Mouse (Mus musculus) forebrain, postnatal 0 days (tissue): ENCODE results near the gene Dapk2. TPM values are rescaled to one million over a fixed set of nuclear protein-coding genes. Genes with fewer than 3 reads are reported as not detected.

Source experiments
- ATAC-seq: fragments of 200-750 bp; cut with Nextera tagmentation; 2 replicates; pipeline ENCODE4 v1.8.0; 2017; ENCODE audit warnings: mild to moderate bottlenecking, moderate library complexity
- DNase-seq: peaks from one replicate; pipeline ENCODE4 v3.0.0-alpha.2; 2015
- H3K27ac ChIP-seq: fragments of 300-500 bp; sonication (generic); 2 replicates; pipeline ENCODE4 v1.5.1; 2014; ENCODE audit warnings: low read depth, mild to moderate bottlenecking, antibody characterized with exemption, low read length, moderate library complexity, mixed read lengths
- H3K27me3 ChIP-seq: fragments of 300-500 bp; sonication (generic); 2 replicates; pipeline ENCODE4 v1.6.1; 2014; ENCODE audit warnings: mild to moderate bottlenecking, low read length, mixed read lengths; ENCODE audit not compliant: insufficient read depth
- H3K36me3 ChIP-seq: fragments of 300-500 bp; sonication (generic); 2 replicates; pipeline ENCODE4 v1.6.1; 2014; ENCODE audit warnings: mild to moderate bottlenecking, moderate library complexity; ENCODE audit not compliant: insufficient read depth
- H3K4me1 ChIP-seq: fragments of 300-500 bp; sonication (generic); 2 replicates; pipeline ENCODE4 v1.6.1; 2014; ENCODE audit warnings: antibody characterized with exemption; ENCODE audit not compliant: insufficient read depth
- H3K4me2 ChIP-seq: fragments of 300-500 bp; sonication (generic); 2 replicates; pipeline ENCODE4 v1.6.1; 2014; ENCODE audit warnings: low read depth, mild to moderate bottlenecking, moderate library complexity
- H3K4me3 ChIP-seq: fragments of 300-500 bp; sonication (generic); 2 replicates; pipeline ENCODE4 v1.5.1; 2014; ENCODE audit warnings: low read depth, low read length, mixed read lengths
- H3K9ac ChIP-seq: fragments of 300-500 bp; sonication (generic); 2 replicates; pipeline ENCODE4 v1.6.1; 2014; ENCODE audit warnings: mild to moderate bottlenecking
- H3K9me3 ChIP-seq: fragments of 300-500 bp; sonication (generic); 2 replicates; pipeline ENCODE4 v1.6.1; 2016; ENCODE audit warnings: low read length
- CTCF ChIP-seq: sonication (generic); IDR thresholded peaks from 2 replicates; pipeline ENCODE4 v1.5.1; 2016; ENCODE audit warnings: antibody characterized with exemption, control low read depth, low read depth
- WGBS: fragments of 180-500 bp; shearing (Covaris S2); extraction: QIAGEN DNeasy Blood & Tissue Kit; methylation state at CpG from one replicate; pipeline ENCODE4 v1.1.7; 2014; 5-methylcytosine and 5-hydroxymethylcytosine counted together
- polyA plus RNA-seq: library from polyadenylated mRNA; unstranded; fragments of >200 nt; fragmentation: Nextera tagmentation; extraction: Ambion mirVana; gene quantifications from 2 replicates; pipeline ENCODE4 v1.2.1, GENCODE M21; 2015
- total RNA-seq: library from RNA; depleted of rRNA; stranded (reverse); fragments of >200 nt; gene quantifications from 2 replicates; pipeline ENCODE4 v1.2.3, GENCODE M21; 2014

Gene Dapk2
- total and polyA plus RNA-seq, 2 experiments from 2014 or later = 1.5 to 3.4 TPM

GRCm38 (mm10) chr9:66125543-66126455 lies 32.2 kb upstream of the Dapk2 start:
- Histone ChIP-seq H3K36me3 (0 out of 2 replicates have a peak, but pooled peaks cover 2% of the 10 kb centered on the region), H3K4me1 (peaks cover 5% of the 10 kb centered on the region), H3K4me3 (peak overlapping the region; percentile 64), H3K27ac (no peak overlapping the region), H3K27me3 (no peaks in the 10 kb centered on the region), H3K4me2 (peak overlapping the region; percentile 79), H3K9me3 (no peaks in the 10 kb centered on the region), H3K9ac (peak overlapping the region; percentile 64; the same call in 1 of the 2 replicates)
- WGBS = 63% methylated on average over 12 of the region's 12 CpGs
- ATAC-seq (no peak), DNase-seq (no peak)
- TF ChIP-seq CTCF = no peak

DNA sequence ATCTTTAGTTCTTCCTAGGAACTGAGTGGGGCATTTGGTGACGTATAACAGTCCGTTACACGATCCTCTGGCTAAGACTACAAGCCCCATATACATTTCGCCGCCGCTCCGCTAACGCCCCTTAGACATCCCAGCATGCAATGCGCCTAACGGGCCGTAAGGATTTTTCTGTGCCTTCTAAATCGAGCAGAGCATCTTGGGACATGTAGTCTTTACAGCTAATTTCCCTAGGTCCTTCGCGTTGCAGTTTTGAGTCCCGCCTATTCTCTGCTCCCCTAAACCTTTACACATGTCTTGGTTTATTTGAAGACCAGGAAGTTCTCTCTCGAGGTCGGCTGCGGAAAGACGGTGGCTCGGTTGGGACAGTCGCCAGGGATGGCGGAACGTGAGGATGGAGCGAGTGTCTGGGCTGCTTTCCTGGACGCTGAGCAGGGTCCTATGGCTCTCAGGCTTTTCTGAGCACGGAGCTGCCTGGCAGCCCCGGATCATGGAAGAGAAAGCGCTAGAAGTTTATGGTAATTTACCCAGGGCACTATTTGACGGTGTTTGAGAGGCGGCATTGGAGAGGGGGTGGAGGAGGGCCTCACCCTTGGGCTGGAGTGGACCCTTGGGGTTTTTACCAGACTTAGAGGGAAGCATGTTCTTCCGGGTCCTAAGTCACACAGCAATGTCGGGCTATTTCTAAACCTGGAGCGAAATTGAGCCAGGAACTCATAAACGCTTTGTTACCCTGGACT lies 31.4 kb upstream of the Dapk2 start, which contains the start of the genes Snx1 and Ciao2a:
Snx1 (minus strand) TSS at position 132 of the 737 bp plus-strand sequence.
Ciao2a (plus strand) TSS at position 156 of the 737 bp plus-strand sequence.
- no peaks in the 10 kb centered on the region for H3K27me3 ChIP-seq
- H3K9ac ChIP-seq = peak within 1 kb of the TSS; percentile 64
- ATAC-seq (peak; percentile 66), DNase-seq (peak; percentile 97)
- H3K27ac ChIP-seq = peak within 1 kb of the TSS; percentile 67
- no peaks in the 10 kb centered on the region for H3K9me3 ChIP-seq
- H3K4me1 ChIP-seq = peaks cover 5% of the 10 kb centered on the region
- 0 out of 2 replicates have a peak, but pooled peaks cover 4% of the 10 kb centered on the region for H3K36me3 ChIP-seq
- peak within 1 kb of the TSS; percentile 64 for H3K4me3 ChIP-seq
- TF ChIP-seq CTCF = peak; percentile 36; the same call in 1 of the 2 replicates
- 3% methylated on average over 34 of the region's 34 CpGs for WGBS
- peak within 1 kb of the TSS; percentile 79 for H3K4me2 ChIP-seq

- peak overlapping the region; percentile 64 for H3K4me3 ChIP-seq
- no peak for TF ChIP-seq CTCF
- 41% methylated on average over 6 of the region's 6 CpGs for WGBS
- H3K4me1 ChIP-seq = peaks cover 5% of the 10 kb centered on the region
- no peaks in the 10 kb centered on the region for H3K9me3 ChIP-seq
- no peaks in the 10 kb centered on the region for H3K27me3 ChIP-seq
- H3K36me3 ChIP-seq = 0 out of 2 replicates have a peak, but pooled peaks cover 4% of the 10 kb centered on the region
- H3K4me2 ChIP-seq = peak overlapping the region; percentile 79
- DNase-seq (no peak), ATAC-seq (no peak)
- H3K9ac ChIP-seq = peak overlapping the region; percentile 64
- peak overlapping the region; percentile 67; the same call in 1 of the 2 replicates for H3K27ac ChIP-seq
These were observed 30.9 kb upstream of the Dapk2 start for GRCm38 (mm10) chr9:66127193-66127546.

- DNase-seq = no peak
- Histone ChIP-seq H3K27me3 (no peaks in the 10 kb centered on the region), H3K9me3 (no peaks in the 10 kb centered on the region), H3K36me3 (peaks cover 7% of the 10 kb centered on the region; the same call in 1 of the 2 replicates), H3K27ac (no peak overlapping the region), H3K9ac (no peak overlapping the region), H3K4me1 (peaks cover 5% of the 10 kb centered on the region), H3K4me2 (no peak overlapping the region; the same call in 1 of the 2 replicates), H3K4me3 (no peak overlapping the region)
- 96% methylated on average over 4 of the region's 4 CpGs for WGBS
- TF ChIP-seq CTCF = no peak
- ATAC-seq = no peak
These were observed 30.1 kb upstream of the Dapk2 start for GRCm38 (mm10) chr9:66127884-66128283.

- Histone ChIP-seq H3K9ac (no peak overlapping the region), H3K4me3 (no peak overlapping the region), H3K27ac (no peak overlapping the region), H3K4me2 (no peak overlapping the region), H3K36me3 (peaks cover 30% of the 10 kb centered on the region), H3K27me3 (no peaks in the 10 kb centered on the region), H3K4me1 (peaks cover 5% of the 10 kb centered on the region), H3K9me3 (no peaks in the 10 kb centered on the region)
- TF ChIP-seq CTCF = no peak
- DNase-seq (no peak), ATAC-seq (no peak)
- 80% methylated on average over 2 of the region's 2 CpGs for WGBS
These were observed 26.6 kb upstream of the Dapk2 start for GRCm38 (mm10) chr9:66131466-66131865.

DNA sequence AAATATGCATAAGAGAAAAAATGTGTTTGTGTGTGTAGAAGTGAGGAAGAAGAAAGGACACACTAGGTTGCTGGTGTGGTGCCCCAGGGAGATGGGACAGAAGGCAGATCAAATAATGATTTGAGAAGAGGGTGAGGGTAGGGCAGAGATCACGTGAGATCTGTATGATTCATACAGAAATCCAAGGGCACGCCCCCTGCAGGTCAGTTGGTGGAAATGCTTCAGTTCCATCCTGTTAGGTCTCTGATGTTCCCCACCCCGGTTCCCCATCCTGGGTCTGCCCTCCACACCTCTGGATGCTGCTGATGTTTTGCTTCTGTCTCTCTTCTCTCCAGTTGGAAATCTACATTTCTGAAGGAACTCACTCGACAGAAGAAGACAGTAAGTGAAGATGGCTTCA lies 22.1 kb upstream of the Dapk2 start:
- Histone ChIP-seq H3K4me2 (no peak overlapping the region), H3K4me1 (no peaks in the 10 kb centered on the region), H3K27me3 (no peaks in the 10 kb centered on the region), H3K9ac (no peak overlapping the region), H3K9me3 (no peaks in the 10 kb centered on the region), H3K27ac (no peak overlapping the region), H3K36me3 (peaks cover 62% of the 10 kb centered on the region), H3K4me3 (no peak overlapping the region)
- no peak for ATAC-seq
- peak; percentile 56 for TF ChIP-seq CTCF
- no peak for DNase-seq
- WGBS = 50% methylated on average over 4 of the region's 4 CpGs
